ENCODE assay signal across 8 mouse cellular contexts in genomic region chr11:61022550-61023391, GRCm38 (mm10). TPM values are rescaled to one million over a fixed set of nuclear protein-coding genes. Genes with fewer than 3 reads are reported as not detected.
A peak's percentile ranks its signal among the peaks of the same experiment; 100 is the strongest.
DNase-seq lines count a peak whose midpoint lies in the region; ATAC-seq and TF ChIP-seq lines count a peak whose summit lies in the region.

Kcnj12 (plus strand) TSS chr11:61022564.

- no peak for ATAC-seq in embryonic facial prominence, embryonic 11.5 days (replicated peaks; ENCODE audit: insufficient number of reproducible peaks, low FRiP score, low TSS enrichment, low read depth)
- ATAC-seq in heart, embryonic 13.5 days (ENCODE audit: extremely low read depth, insufficient number of reproducible peaks, low FRiP score, low TSS enrichment): no peak
- no peak for ATAC-seq in limb, embryonic 14.5 days (ENCODE audit: low FRiP score, low read depth)
- ATAC-seq in stomach, postnatal 0 days (ENCODE audit: low FRiP score, low TSS enrichment): no peak

- H3K4me3 ChIP-seq in lung, adult 2 months (replicated peaks; ENCODE audit: extremely low read depth, low read depth, low read length): peak within 1 kb of the TSS; percentile 14
- peak within 1 kb of the TSS; percentile 59 for H3K4me3 ChIP-seq in embryonic facial prominence, embryonic 11.5 days (ENCODE audit: low read depth, low read length)
- H3K4me3 ChIP-seq in heart, embryonic 13.5 days: peak within 1 kb of the TSS; percentile 68
- H3K4me3 ChIP-seq in limb, embryonic 14.5 days (replicated peaks; ENCODE audit: low read length): peak within 1 kb of the TSS; percentile 51
- H3K4me3 ChIP-seq in stomach, postnatal 0 days (ENCODE audit: low read depth, low read length): peak within 1 kb of the TSS; percentile 45

- no peaks in the 10 kb centered on the region for H3K4me1 ChIP-seq in lung, adult 2 months (ENCODE audit: control insufficient read depth, insufficient read depth, low read length)
- no peaks in the 10 kb centered on the region; the same call in 1 of the 2 replicates for H3K4me1 ChIP-seq in embryonic facial prominence, embryonic 11.5 days (ENCODE audit: control insufficient read depth, insufficient read depth, low read length)
- peaks cover 69% of the 10 kb centered on the region for H3K4me1 ChIP-seq in heart, embryonic 13.5 days
- 0 out of 2 replicates have a peak, but pooled peaks cover 6% of the 10 kb centered on the region for H3K4me1 ChIP-seq in limb, embryonic 14.5 days (ENCODE audit: control insufficient read depth, insufficient read depth, low read length)
- no peaks in the 10 kb centered on the region; the same call in 1 of the 2 replicates for H3K4me1 ChIP-seq in stomach, postnatal 0 days (replicated peaks; ENCODE audit: control insufficient read depth, insufficient read depth)

- no peak within 1 kb of the TSS for H3K27ac ChIP-seq in embryonic facial prominence, embryonic 11.5 days (replicated peaks; ENCODE audit: low read depth, low read length)
- H3K27ac ChIP-seq in heart, embryonic 13.5 days (replicated peaks): peak within 1 kb of the TSS; percentile 21; the same call in 1 of the 2 replicates
- H3K27ac ChIP-seq in limb, embryonic 14.5 days (replicated peaks; ENCODE audit: low read depth, low read length): no peak within 1 kb of the TSS
- H3K27ac ChIP-seq in stomach, postnatal 0 days (replicated peaks): no peak within 1 kb of the TSS

- TF ChIP-seq CTCF in lung, adult 2 months (IDR thresholded peaks at IDR 0.05; ENCODE audit: insufficient read depth, low read length): no peak
- TF ChIP-seq CTCF in stomach, postnatal 0 days (IDR thresholded peaks at IDR 0.05; ENCODE audit: low read depth): no peak

- H3K36me3 ChIP-seq in embryonic facial prominence, embryonic 11.5 days (replicated peaks; ENCODE audit: control insufficient read depth, insufficient read depth, low read depth, low read length): no peaks in the 10 kb centered on the region
- H3K36me3 ChIP-seq in heart, embryonic 13.5 days: no peaks in the 10 kb centered on the region
- H3K36me3 ChIP-seq in limb, embryonic 14.5 days (ENCODE audit: control insufficient read depth, insufficient read depth, low read length): no peaks in the 10 kb centered on the region
- H3K36me3 ChIP-seq in stomach, postnatal 0 days (ENCODE audit: control insufficient read depth, insufficient read depth, low read length): no peaks in the 10 kb centered on the region

- no peak for DNase-seq in lung, adult 2 months
- no peak for DNase-seq in lung, postnatal 10 days
- peak; percentile 41 for DNase-seq in embryonic facial prominence, embryonic 11.5 days (ENCODE audit: low spot score)
- DNase-seq in limb, embryonic 14.5 days (ENCODE audit: low spot score): no peak
- DNase-seq in stomach, postnatal 0 days (ENCODE audit: low spot score): no peak
- DNase-seq in yolk sac, embryonic 10.5 days (ENCODE audit: low spot score): no peak
- DNase-seq in adrenal gland, adult 2 months: no peak

- no peak for TF ChIP-seq EP300 in stomach, postnatal 0 days (optimal IDR thresholded peaks at IDR 0.05)

- WGBS in lung, adult 2 months: 1% methylated on average over 80 of the region's 81 CpGs
- under 1% methylated on average over 80 of the region's 81 CpGs for WGBS in embryonic facial prominence, embryonic 11.5 days
- WGBS in heart, embryonic 13.5 days: under 1% methylated on average over 65 of the region's 81 CpGs
- under 1% methylated on average over 54 of the region's 81 CpGs for WGBS in limb, embryonic 14.5 days
- 1% methylated on average over 52 of the region's 81 CpGs for WGBS in stomach, postnatal 0 days

- peak within 1 kb of the TSS; percentile 99 for H3K4me2 ChIP-seq in embryonic facial prominence, embryonic 11.5 days (ENCODE audit: low read depth, low read length)
- peak within 1 kb of the TSS; percentile 92 for H3K4me2 ChIP-seq in heart, embryonic 13.5 days
- peak within 1 kb of the TSS; percentile 96 for H3K4me2 ChIP-seq in limb, embryonic 14.5 days (replicated peaks; ENCODE audit: low read depth, low read length, severe bottlenecking)
- H3K4me2 ChIP-seq in stomach, postnatal 0 days (replicated peaks; ENCODE audit: low read depth): peak within 1 kb of the TSS; percentile 70

- no peak for TF ChIP-seq POLR2A in lung, adult 2 months (IDR thresholded peaks at IDR 0.05; ENCODE audit: borderline replicate concordance, extremely low read depth, low read depth, low read length)
- no peak for TF ChIP-seq POLR2A in limb, embryonic 14.5 days (IDR thresholded peaks at IDR 0.05; ENCODE audit: borderline replicate concordance, extremely low read depth, insufficient read depth, insufficient read length)

- peaks cover 43% of the 10 kb centered on the region for H3K27me3 ChIP-seq in embryonic facial prominence, embryonic 11.5 days (ENCODE audit: control insufficient read depth, insufficient read depth, low read length)
- peaks cover 71% of the 10 kb centered on the region for H3K27me3 ChIP-seq in heart, embryonic 13.5 days (replicated peaks)
- peaks cover 51% of the 10 kb centered on the region for H3K27me3 ChIP-seq in limb, embryonic 14.5 days (ENCODE audit: control insufficient read depth, insufficient read depth, low read length)
- peaks cover 21% of the 10 kb centered on the region; the same call in 1 of the 2 replicates for H3K27me3 ChIP-seq in stomach, postnatal 0 days (ENCODE audit: control insufficient read depth, insufficient read depth, low read length)

- no peaks in the 10 kb centered on the region for H3K9me3 ChIP-seq in embryonic facial prominence, embryonic 11.5 days (replicated peaks; ENCODE audit: control insufficient read depth, low read length)
- no peaks in the 10 kb centered on the region for H3K9me3 ChIP-seq in heart, embryonic 13.5 days
- no peaks in the 10 kb centered on the region for H3K9me3 ChIP-seq in limb, embryonic 14.5 days (ENCODE audit: control insufficient read depth, low read length)
- no peaks in the 10 kb centered on the region for H3K9me3 ChIP-seq in stomach, postnatal 0 days (ENCODE audit: control insufficient read depth, low read length)

- peak within 1 kb of the TSS; percentile 47 for H3K9ac ChIP-seq in embryonic facial prominence, embryonic 11.5 days (replicated peaks; ENCODE audit: low read length)
- peak within 1 kb of the TSS; percentile 82 for H3K9ac ChIP-seq in heart, embryonic 13.5 days
- H3K9ac ChIP-seq in limb, embryonic 14.5 days (ENCODE audit: low read depth, low read length, severe bottlenecking): peak within 1 kb of the TSS; percentile 45
- H3K9ac ChIP-seq in stomach, postnatal 0 days (ENCODE audit: low read length): no peak within 1 kb of the TSS

RNA-seq across cellular contexts. Expression of gene Kcnj12, which starts in this region (rescaled TPM):
- 5.3 and 5.8 TPM in 2 replicates for polyA plus RNA-seq in lung, adult 2 months (2012; rRNA removed)
- polyA plus RNA-seq in embryonic facial prominence, embryonic 11.5 days (2014; fragmentation: Nextera tagmentation; extraction: Ambion mirVana): 2.4 and 2.7 TPM in 2 replicates
- 2.6 and 3.0 TPM in 2 replicates for polyA plus RNA-seq in heart, embryonic 13.5 days (2015; fragmentation: Nextera tagmentation; extraction: Ambion mirVana)
- 0.47 and 0.55 TPM in 2 replicates for polyA plus RNA-seq in limb, embryonic 14.5 days (2012; rRNA removed)
- 0.14 and 0.62 TPM in 2 replicates for polyA plus RNA-seq in limb, embryonic 14.5 days (2014; fragmentation: Nextera tagmentation; extraction: Ambion mirVana)
- polyA plus RNA-seq in stomach, postnatal 0 days (2015; fragmentation: Nextera tagmentation; extraction: Ambion mirVana): 0.59 and 0.77 TPM in 2 replicates
- total RNA-seq in adrenal gland, adult 2 months (2021): 1 to 10 TPM; 1.5 to 3.1 TPM
- 5.0 and 5.1 TPM in 2 replicates for polyA plus RNA-seq in adrenal gland, adult 2 months (2012; rRNA removed)

Comparison
In these comparisons a context has a peak if more than half of its experiments do, and no peak if none do; other contexts are left out.
1. H3K4me3 ChIP-seq: peak in every context shown above with its lines; median percentile 68 in heart, embryonic 13.5 days; 59 in embryonic facial prominence, embryonic 11.5 days; 51 in limb, embryonic 14.5 days; 45 in stomach, postnatal 0 days; 14 in lung, adult 2 months.